Mouse (Mus musculus) ES-Bruce4 (cell line): ENCODE results near the gene Tmem120b. TPM values are rescaled to one million over a fixed set of nuclear protein-coding genes. Genes with fewer than 3 reads are reported as not detected.

Experiments used
- H3K27ac ChIP-seq: 2 replicates; pipeline ENCODE4 v1.5.1; 2012; ENCODE audit warnings: low read length, inconsistent platforms; ENCODE audit not compliant: insufficient read depth
- H3K27me3 ChIP-seq: 2 replicates; pipeline ENCODE4 v1.6.1; 2012; ENCODE audit warnings: mild to moderate bottlenecking, low read length, inconsistent platforms; ENCODE audit not compliant: control insufficient read depth, poor library complexity, insufficient read depth, severe bottlenecking
- H3K36me3 ChIP-seq: 2 replicates; pipeline ENCODE4 v1.6.1; 2012; ENCODE audit warnings: inconsistent platforms, mild to moderate bottlenecking, low read length, moderate library complexity; ENCODE audit not compliant: control insufficient read depth, poor library complexity, insufficient read depth, severe bottlenecking
- H3K4me1 ChIP-seq: one replicate; pipeline ENCODE4 v1.8.1; 2011; ENCODE audit warnings: low read length; ENCODE audit not compliant: control insufficient read depth, insufficient read depth
- H3K4me3 ChIP-seq: 2 replicates; pipeline ENCODE4 v1.5.1; 2011; ENCODE audit warnings: low read depth, mild to moderate bottlenecking, low read length
- H3K9ac ChIP-seq: 2 replicates; pipeline ENCODE4 v1.6.1; 2012; ENCODE audit warnings: low read depth, mild to moderate bottlenecking, inconsistent platforms; ENCODE audit not compliant: poor library complexity, severe bottlenecking
- H3K9me3 ChIP-seq: replicated peaks from 2 replicates; pipeline ENCODE4 v1.6.1; 2012; ENCODE audit warnings: mild to moderate bottlenecking, low read length, inconsistent platforms; ENCODE audit not compliant: control insufficient read depth, poor library complexity, insufficient read depth, severe bottlenecking
- CTCF ChIP-seq: IDR thresholded peaks from one replicate; pipeline ENCODE4 v1.8.1; 2011; ENCODE audit warnings: low read depth, low read length
- EP300 ChIP-seq: IDR thresholded peaks from 2 replicates; pipeline ENCODE4 v1.6.1; 2011; ENCODE audit warnings: low read depth, low read length; ENCODE audit not compliant: insufficient read depth
- POLR2A ChIP-seq: IDR thresholded peaks from one replicate; pipeline ENCODE4 v1.8.1; 2011; ENCODE audit warnings: low read length; ENCODE audit not compliant: insufficient read depth
- polyA plus RNA-seq: library from polyadenylated mRNA; stranded (reverse); fragments of >200 nt; gene quantifications from 2 replicates; pipeline ENCODE4 v1.2.4, GENCODE M21; 2011; ENCODE audit warnings: low read depth; ENCODE audit not compliant: missing spikeins, insufficient read depth, insufficient read length

The Tmem120b gene
- polyA plus RNA-seq, 1 experiment, result 8.9 TPM

DNA sequence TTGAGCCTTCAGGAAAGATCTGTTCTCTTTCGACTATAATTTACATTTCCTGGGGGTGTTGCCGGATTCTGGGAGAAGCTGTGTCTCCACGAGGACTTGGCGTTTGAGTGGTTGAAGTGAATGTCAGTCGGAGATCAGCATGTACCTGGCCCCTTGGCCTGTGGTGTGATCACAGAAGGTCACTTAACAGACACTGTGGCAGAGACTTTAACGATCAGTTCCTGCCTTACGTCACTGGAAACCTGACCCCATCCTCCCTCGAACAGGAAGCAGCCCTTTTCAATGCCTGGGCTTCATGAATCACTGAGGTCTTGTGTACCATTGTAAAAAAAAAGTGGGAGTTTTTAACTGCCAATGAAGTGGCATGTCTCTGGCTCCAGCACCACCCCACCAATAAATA is 11.8 kb downstream of the Tmem120b start:
- no peak overlapping the region for H3K4me3 ChIP-seq
- no peaks in the 10 kb centered on the region for H3K9me3 ChIP-seq
- TF ChIP-seq EP300 (no peak), CTCF (no peak), POLR2A (no peak)
- no peak overlapping the region for H3K9ac ChIP-seq
- H3K27ac ChIP-seq, result no peak overlapping the region
- H3K27me3 ChIP-seq, result no peaks in the 10 kb centered on the region
- H3K36me3 ChIP-seq, result no peaks in the 10 kb centered on the region
- H3K4me1 ChIP-seq, result no peaks in the 10 kb centered on the region

DNA sequence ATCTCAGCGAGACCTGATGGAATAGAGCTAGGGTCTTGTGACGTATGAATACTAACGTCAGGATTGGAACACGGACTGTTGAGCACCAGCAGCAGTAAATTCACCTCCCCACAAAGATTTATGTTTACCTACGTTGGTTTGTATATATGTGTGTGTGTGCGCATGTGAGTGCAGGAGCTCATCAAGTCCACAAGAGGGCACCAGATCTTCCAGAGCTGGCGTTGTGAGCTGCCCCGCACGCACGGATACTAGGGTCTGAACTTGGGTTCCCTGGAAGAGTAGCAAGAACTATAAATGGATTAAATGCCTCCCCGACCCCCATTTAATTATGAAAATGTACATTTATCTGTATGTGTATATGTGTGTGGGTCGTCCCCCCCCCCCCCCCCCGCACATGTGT is 12.3 kb downstream of the Tmem120b start:
- H3K9ac ChIP-seq, result no peak overlapping the region
- H3K9me3 ChIP-seq, result no peaks in the 10 kb centered on the region
- no peaks in the 10 kb centered on the region for H3K27me3 ChIP-seq
- H3K4me1 ChIP-seq, result no peaks in the 10 kb centered on the region
- no peaks in the 10 kb centered on the region for H3K36me3 ChIP-seq
- no peak for TF ChIP-seq EP300
- TF ChIP-seq CTCF, result peak; percentile 25
- no peak for TF ChIP-seq POLR2A
- H3K27ac ChIP-seq, result no peak overlapping the region
- H3K4me3 ChIP-seq, result no peak overlapping the region

DNA sequence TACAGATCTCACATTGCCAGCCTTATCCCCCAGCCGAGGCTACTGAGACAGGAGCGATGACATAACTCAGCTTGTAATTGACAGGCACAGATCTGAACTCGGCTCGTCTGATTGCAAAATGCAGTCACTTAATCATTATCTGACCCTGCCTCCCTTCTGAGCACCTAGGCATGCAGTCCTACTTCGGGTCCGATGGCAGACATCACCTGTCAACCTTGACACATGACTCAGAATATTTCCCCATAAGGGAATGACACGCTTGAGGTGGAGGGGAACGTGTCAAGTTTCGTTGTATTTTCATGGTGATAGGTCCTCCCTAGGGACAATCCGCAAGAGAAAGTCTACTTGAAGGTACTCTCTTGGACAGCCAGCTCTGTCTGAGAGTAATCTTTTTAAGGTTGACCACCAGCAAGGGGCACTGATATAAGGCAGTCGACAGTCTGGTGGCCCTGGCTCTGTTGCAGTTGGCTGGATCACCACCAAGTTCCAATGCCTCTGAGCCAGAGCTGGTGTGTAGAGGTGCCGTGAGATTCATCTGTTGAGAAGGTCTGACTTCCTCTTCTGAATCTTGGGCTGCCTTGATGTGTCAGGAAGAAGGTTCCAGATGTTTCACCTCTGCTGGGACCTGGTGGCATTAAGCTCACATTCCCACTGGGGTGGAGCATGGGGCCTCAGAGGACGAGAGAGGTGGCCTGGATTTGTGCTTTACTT is 15.3 kb downstream of the Tmem120b start:
- H3K36me3 ChIP-seq, result no peaks in the 10 kb centered on the region
- no peak overlapping the region for H3K4me3 ChIP-seq
- no peak overlapping the region for H3K27ac ChIP-seq
- H3K9ac ChIP-seq, result no peak overlapping the region
- no peaks in the 10 kb centered on the region for H3K4me1 ChIP-seq
- no peak for TF ChIP-seq POLR2A
- TF ChIP-seq CTCF, result no peak
- no peak for TF ChIP-seq EP300
- H3K27me3 ChIP-seq, result no peaks in the 10 kb centered on the region
- H3K9me3 ChIP-seq, result no peaks in the 10 kb centered on the region

DNA sequence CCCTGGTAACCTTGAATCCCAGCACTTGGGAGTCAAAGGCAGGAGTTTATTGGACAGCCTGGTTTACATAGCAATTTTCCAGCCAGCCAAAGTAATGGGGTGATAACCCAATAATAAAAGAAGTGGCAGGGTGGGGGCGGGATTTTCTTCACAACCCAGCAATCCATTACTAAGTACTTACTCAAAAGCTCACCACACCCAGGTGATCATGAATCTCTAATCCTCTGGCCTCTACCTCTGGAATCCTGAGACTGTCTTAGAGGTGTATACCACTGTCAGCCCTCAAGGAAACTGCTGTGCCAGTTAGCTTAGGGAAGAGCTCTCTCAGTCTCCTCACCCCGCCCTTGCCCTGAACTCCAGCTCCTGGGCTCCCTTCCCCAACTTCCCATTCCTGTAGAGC is 18.3 kb downstream of the Tmem120b start:
- no peak overlapping the region for H3K9ac ChIP-seq
- TF ChIP-seq EP300 (no peak), POLR2A (no peak), CTCF (no peak)
- no peaks in the 10 kb centered on the region for H3K27me3 ChIP-seq
- no peaks in the 10 kb centered on the region for H3K4me1 ChIP-seq
- H3K9me3 ChIP-seq, result no peaks in the 10 kb centered on the region
- H3K4me3 ChIP-seq, result no peak overlapping the region
- H3K36me3 ChIP-seq, result no peaks in the 10 kb centered on the region
- no peak overlapping the region for H3K27ac ChIP-seq

DNA sequence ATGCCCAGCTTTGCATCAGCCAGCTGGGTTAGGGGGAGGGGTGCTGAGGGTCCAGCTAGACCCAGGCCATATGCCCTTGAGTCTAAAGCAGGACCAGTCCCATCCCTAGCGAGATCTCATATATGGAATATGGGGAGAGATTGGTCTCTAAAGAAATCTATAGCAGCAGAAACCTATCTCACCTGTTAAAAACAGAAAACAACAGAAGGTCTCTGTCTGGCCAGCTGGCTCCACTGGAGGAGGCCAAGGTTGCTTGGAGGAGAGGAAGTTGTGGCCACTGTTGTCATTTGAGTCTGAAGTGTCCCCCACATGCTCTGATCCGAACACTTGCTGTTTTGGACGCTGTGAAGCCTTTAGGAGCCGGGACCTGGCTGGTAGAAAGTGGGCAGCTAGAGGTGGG is 20.6 kb downstream of the Tmem120b start:
- Histone ChIP-seq H3K27me3 (no peaks in the 10 kb centered on the region), H3K4me3 (no peak overlapping the region), H3K9ac (no peak overlapping the region), H3K4me1 (no peaks in the 10 kb centered on the region), H3K9me3 (no peaks in the 10 kb centered on the region), H3K27ac (no peak overlapping the region), H3K36me3 (no peaks in the 10 kb centered on the region)
- TF ChIP-seq CTCF, result no peak
- no peak for TF ChIP-seq POLR2A
- no peak for TF ChIP-seq EP300

DNA sequence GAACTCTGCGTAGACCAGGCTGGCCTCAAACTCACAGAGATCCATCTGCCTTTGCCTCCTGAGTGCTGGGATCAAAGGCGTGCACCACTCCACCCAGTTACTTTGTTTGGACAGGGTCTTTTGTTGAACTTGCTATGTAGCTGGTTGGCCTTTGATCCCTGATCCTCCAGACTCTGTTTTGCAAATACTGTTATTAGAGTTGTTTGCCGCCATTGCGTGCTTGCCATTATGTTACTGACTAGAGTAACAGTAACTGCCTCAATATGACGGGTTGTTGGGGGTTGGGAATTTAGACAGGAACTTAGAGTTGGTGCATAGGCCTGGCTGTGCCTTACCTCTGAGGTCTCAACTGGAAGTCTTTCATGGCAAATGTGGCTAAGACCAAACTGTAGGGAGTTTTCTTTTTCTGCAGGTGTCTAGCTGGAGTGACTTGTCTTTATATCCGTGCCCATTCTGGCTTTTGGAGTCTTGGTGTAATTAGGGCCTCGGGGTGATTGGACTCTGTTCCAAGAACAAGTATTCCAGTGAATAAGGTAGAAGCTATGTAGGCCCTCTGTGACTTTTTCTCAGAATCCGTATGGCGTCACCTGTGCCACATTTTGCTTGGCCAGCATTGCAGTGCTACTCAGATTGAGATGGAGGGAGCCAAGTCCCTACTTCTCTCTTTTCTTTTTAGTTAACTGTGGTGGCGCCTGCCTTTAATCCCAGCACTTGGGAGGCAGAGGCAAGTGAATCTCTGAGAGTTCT is 22.5 kb downstream of the Tmem120b start:
- Histone ChIP-seq H3K27ac (no peak overlapping the region), H3K4me3 (no peak overlapping the region), H3K4me1 (no peaks in the 10 kb centered on the region), H3K9ac (no peak overlapping the region), H3K36me3 (no peaks in the 10 kb centered on the region), H3K9me3 (no peaks in the 10 kb centered on the region), H3K27me3 (no peaks in the 10 kb centered on the region)
- no peak for TF ChIP-seq CTCF
- TF ChIP-seq EP300, result no peak
- TF ChIP-seq POLR2A, result no peak
